Mouse (Mus musculus) right cerebral cortex, postnatal 25 days (tissue): Measurements from ENCODE around the gene Larp6.

ENCODE experiments used
- DNase-seq: peaks from one replicate; pipeline ENCODE4 v3.0.0; 2022

The Larp6 gene

GRCm38 (mm10) chr9:60715828-60716227 lies 3.0 kb downstream of the Larp6 start:
- no peak for DNase-seq

- no peak for DNase-seq
Measured at GRCm38 (mm10) chr9:60718284-60718683, 5.5 kb downstream of the Larp6 start.

- no peak for DNase-seq
Measured at GRCm38 (mm10) chr9:60719687-60720086, 6.9 kb downstream of the Larp6 start.

GRCm38 (mm10) chr9:60724968-60725367 lies 12.2 kb downstream of the Larp6 start:
- no peak for DNase-seq

GRCm38 (mm10) chr9:60734321-60734720 lies 21.5 kb downstream of the Larp6 start:
- no peak for DNase-seq

GRCm38 (mm10) chr9:60739126-60739525 lies 26.3 kb downstream of the Larp6 start:
- DNase-seq, result no peak

- DNase-seq, result no peak
Measured at GRCm38 (mm10) chr9:60741436-60741835, 28.6 kb downstream of the Larp6 start.

GRCm38 (mm10) chr9:60742516-60742915 lies 29.7 kb downstream of the Larp6 start:
- DNase-seq, result peak; percentile 28

- DNase-seq, result peak; percentile 36
Measured at GRCm38 (mm10) chr9:60743180-60743900, 30.6 kb downstream of the Larp6 start.

GRCm38 (mm10) chr9:60744171-60744969 lies 31.6 kb downstream of the Larp6 start:
- peak; percentile 48 for DNase-seq

GRCm38 (mm10) chr9:60744971-60745370 lies 32.2 kb downstream of the Larp6 start:
- no peak for DNase-seq

- no peak for DNase-seq
Measured at GRCm38 (mm10) chr9:60746561-60746960, 33.8 kb downstream of the Larp6 start.

- DNase-seq, result no peak
Measured at GRCm38 (mm10) chr9:60747672-60748071, 34.9 kb downstream of the Larp6 start.

- no peak for DNase-seq
Measured at GRCm38 (mm10) chr9:60748191-60748590, 35.4 kb downstream of the Larp6 start.

- no peak for DNase-seq
Measured at GRCm38 (mm10) chr9:60749105-60749504, 36.3 kb downstream of the Larp6 start.

GRCm38 (mm10) chr9:60751098-60751497 lies 38.3 kb downstream of the Larp6 start:
- DNase-seq, result no peak

GRCm38 (mm10) chr9:60751971-60752370 lies 39.2 kb downstream of the Larp6 start:
- no peak for DNase-seq

GRCm38 (mm10) chr9:60752636-60753035 lies 39.8 kb downstream of the Larp6 start:
- DNase-seq, result no peak

- no peak for DNase-seq
Measured at GRCm38 (mm10) chr9:60756258-60756657, 43.5 kb downstream of the Larp6 start.

- no peak for DNase-seq
Measured at GRCm38 (mm10) chr9:60756866-60757740, 44.3 kb downstream of the Larp6 start.

- DNase-seq, result no peak
Measured at GRCm38 (mm10) chr9:60757817-60758216, 45.0 kb downstream of the Larp6 start.

GRCm38 (mm10) chr9:60759436-60760007 lies 46.7 kb downstream of the Larp6 start:
- DNase-seq, result no peak

- DNase-seq, result no peak
Measured at GRCm38 (mm10) chr9:60765181-60765580, 52.4 kb downstream of the Larp6 start.
